Mouse (Mus musculus): ENCODE measurements around the gene Gpr39. TPM values are rescaled to one million over a fixed set of nuclear protein-coding genes. Genes with fewer than 3 reads are reported as not detected.

Gene Gpr39
- polyA plus RNA-seq, 1 experiment, result 0.10 TPM

DNA sequence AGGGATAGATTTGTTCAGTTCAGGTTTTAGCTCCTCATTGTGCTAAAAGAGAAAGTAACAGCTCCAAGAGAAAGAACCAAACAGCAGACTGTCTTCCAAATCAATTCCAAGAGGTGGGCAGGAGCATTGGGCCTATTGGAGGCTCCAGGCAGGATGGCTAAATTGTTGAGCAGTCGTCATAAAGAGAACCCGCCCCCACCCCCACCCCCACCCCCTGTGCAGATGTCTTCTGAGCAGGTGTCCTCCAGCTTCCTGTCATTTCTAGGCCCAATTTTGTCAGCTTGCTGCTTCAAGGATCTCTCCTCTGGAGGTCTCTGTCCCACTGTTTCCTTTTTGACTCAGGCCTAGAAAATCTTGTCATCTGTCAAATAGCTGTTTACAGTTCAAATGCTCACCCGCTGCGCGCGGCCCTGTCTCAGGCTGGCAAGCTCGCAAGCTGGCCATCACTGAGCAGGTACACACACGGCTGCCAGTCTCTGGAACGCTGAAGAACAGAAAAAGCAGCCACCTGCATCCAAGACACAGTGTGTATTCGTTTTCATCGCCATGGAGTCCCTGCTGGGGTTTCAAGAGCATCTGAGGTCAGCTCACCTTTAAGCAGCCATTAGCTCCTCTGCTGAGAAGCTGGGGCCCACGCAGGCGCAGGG is 163.1 kb downstream of the Gpr39 start:
- Histone ChIP-seq H3K4me1 (ENCODE audit: control insufficient read depth, insufficient read depth, low read length) (no peaks in the 10 kb centered on the region), H3K27ac (ENCODE audit: insufficient read depth, low read length) (no peak overlapping the region), H3K4me3 (ENCODE audit: insufficient read depth, low read length) (no peak overlapping the region)
- no peak for TF ChIP-seq POLR2A (IDR thresholded peaks at IDR 0.05; ENCODE audit: extremely low read depth, insufficient read depth, low read length)
- TF ChIP-seq CTCF (IDR thresholded peaks at IDR 0.05; ENCODE audit: extremely low read depth, insufficient read depth, low read length), result no peak

DNA sequence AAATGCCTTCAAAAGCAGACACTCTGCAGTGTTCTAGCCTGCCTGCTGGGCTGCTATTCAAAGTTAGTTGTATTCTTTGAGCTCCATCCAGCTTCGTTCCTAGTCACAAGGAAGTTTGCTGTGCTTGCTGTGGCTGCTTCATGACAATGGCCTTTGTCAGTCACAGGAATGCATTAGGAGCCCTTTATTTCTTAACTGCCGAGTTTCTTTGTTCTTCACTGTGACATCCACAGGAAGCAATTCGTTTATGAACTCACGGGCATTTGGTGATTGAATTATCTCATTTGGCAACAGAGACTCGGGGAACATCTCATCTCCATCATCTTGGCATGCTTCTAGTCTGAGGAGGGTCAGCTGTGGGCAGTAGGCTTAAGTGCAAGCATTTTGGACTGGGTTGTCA is 177.9 kb downstream of the Gpr39 start:
- Histone ChIP-seq H3K4me1 (ENCODE audit: control insufficient read depth, insufficient read depth, low read length) (peaks cover 2% of the 10 kb centered on the region; the same call in 1 of the 2 replicates), H3K27ac (ENCODE audit: insufficient read depth, low read length) (no peak overlapping the region), H3K4me3 (ENCODE audit: insufficient read depth, low read length) (no peak overlapping the region)
- TF ChIP-seq POLR2A (IDR thresholded peaks at IDR 0.05; ENCODE audit: extremely low read depth, insufficient read depth, low read length) (no peak), CTCF (IDR thresholded peaks at IDR 0.05; ENCODE audit: extremely low read depth, insufficient read depth, low read length) (no peak)

DNA sequence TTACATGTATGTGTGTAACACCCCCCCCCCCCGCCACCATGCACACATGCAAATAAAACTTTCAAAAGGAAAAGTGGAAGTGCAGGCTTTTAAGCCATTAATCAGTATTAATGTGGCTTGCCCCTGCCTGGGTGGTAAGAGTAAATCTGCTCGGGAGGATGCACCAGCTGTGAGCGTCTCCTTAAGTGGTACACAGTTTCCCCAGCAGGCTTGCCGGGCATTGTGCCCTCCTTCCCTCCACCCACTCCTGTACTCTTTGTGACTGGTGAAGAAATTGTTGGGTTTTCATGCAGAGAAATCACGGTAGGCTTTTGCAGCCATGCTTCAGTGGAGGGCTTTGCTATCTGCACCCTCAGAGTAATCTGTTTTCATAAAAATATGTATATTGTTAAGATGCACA is 181.8 kb downstream of the Gpr39 start:
- Histone ChIP-seq H3K4me3 (ENCODE audit: insufficient read depth, low read length) (no peak overlapping the region), H3K4me1 (ENCODE audit: control insufficient read depth, insufficient read depth, low read length) (peaks cover 3% of the 10 kb centered on the region), H3K27ac (ENCODE audit: insufficient read depth, low read length) (no peak overlapping the region)
- TF ChIP-seq POLR2A (IDR thresholded peaks at IDR 0.05; ENCODE audit: extremely low read depth, insufficient read depth, low read length) (no peak), CTCF (IDR thresholded peaks at IDR 0.05; ENCODE audit: extremely low read depth, insufficient read depth, low read length) (no peak)

DNA sequence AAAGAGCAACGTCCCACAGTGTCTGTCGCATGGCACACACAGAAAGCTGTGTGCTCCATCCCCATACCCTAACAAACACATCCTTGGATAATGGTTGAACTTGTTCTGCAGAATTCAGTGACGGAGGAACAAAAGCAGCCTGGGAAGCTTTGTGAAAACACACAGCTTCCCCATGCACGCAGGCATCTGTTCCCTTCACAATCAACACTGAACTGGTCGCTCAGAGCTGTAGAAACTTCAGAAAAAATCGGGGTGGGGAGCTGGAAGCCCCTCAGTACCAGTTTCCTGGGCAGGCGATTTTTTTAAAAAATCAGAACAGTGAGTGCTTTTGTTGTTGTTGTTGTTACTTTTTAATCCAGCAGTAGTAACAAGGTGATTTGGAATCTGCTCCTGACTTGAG is 193.3 kb downstream of the Gpr39 start:
- Histone ChIP-seq H3K27ac (ENCODE audit: insufficient read depth, low read length) (no peak overlapping the region), H3K4me3 (ENCODE audit: insufficient read depth, low read length) (no peak overlapping the region), H3K4me1 (ENCODE audit: control insufficient read depth, insufficient read depth, low read length) (0 out of 2 replicates have a peak, but pooled peaks cover 1% of the 10 kb centered on the region)
- TF ChIP-seq POLR2A (IDR thresholded peaks at IDR 0.05; ENCODE audit: extremely low read depth, insufficient read depth, low read length), result no peak
- no peak for TF ChIP-seq CTCF (IDR thresholded peaks at IDR 0.05; ENCODE audit: extremely low read depth, insufficient read depth, low read length)

DNA sequence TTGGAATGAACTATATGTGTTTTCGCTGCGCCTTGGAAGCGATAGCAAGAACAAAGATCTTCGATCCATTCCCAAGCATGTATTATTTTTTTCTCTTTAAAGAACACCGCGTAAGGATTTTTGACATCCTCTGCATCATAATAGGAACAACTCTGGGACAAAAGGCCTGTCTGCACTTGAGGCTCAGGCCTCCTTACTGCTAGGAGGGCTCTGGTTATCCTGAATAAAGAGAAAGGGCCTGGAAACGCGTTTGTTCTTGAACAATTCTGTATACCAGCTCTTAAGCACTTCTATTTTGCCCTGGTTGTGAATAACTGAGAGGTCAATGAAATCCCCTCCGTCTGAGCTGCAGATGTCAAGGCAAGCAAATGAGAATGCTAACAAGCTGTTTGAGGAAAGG is 216.4 kb downstream of the Gpr39 start:
- no peak overlapping the region for H3K27ac ChIP-seq (ENCODE audit: insufficient read depth, low read length)
- H3K4me3 ChIP-seq (ENCODE audit: insufficient read depth, low read length), result no peak overlapping the region
- no peaks in the 10 kb centered on the region for H3K4me1 ChIP-seq (ENCODE audit: control insufficient read depth, insufficient read depth, low read length)
- no peak for TF ChIP-seq CTCF (IDR thresholded peaks at IDR 0.05; ENCODE audit: extremely low read depth, insufficient read depth, low read length)
- TF ChIP-seq POLR2A (IDR thresholded peaks at IDR 0.05; ENCODE audit: extremely low read depth, insufficient read depth, low read length), result no peak

DNA sequence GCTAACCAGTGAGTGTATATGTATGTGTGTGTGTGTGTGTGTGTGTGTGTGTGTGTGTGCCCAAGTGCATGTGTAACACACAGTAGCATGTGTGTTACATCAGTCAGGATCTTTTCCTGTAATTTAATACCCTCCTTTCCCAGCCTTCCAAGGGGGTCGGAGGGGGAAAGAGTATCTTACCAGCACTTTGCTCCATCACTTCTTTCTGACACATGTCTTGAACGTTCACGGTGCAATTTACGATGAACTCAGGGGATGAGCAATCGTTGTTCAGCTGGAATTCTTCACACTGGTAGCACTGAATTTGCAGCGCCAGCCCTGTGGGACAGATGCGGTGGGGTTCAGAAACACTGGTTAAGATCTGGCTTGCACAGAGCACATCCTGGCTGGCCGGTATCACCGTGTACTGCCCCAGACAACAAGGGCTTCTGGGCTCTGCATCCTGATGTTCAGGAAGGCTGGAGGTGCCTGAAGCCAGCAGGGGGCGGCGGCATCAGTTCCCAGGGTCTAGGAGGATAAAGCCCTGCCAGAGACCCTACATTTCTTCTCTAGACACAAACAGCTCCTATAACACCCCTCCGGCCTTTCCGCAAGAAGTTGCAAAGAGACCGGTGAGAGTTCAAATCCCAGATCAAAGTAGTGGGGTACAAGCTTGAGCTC is 233.5 kb downstream of the Gpr39 start:
- TF ChIP-seq CTCF (IDR thresholded peaks at IDR 0.05; ENCODE audit: extremely low read depth, insufficient read depth, low read length) (no peak), POLR2A (IDR thresholded peaks at IDR 0.05; ENCODE audit: extremely low read depth, insufficient read depth, low read length) (no peak)
- Histone ChIP-seq H3K4me3 (ENCODE audit: insufficient read depth, low read length) (peak overlapping the region; percentile 62), H3K27ac (ENCODE audit: insufficient read depth, low read length) (no peak overlapping the region), H3K4me1 (ENCODE audit: control insufficient read depth, insufficient read depth, low read length) (no peaks in the 10 kb centered on the region)

DNA sequence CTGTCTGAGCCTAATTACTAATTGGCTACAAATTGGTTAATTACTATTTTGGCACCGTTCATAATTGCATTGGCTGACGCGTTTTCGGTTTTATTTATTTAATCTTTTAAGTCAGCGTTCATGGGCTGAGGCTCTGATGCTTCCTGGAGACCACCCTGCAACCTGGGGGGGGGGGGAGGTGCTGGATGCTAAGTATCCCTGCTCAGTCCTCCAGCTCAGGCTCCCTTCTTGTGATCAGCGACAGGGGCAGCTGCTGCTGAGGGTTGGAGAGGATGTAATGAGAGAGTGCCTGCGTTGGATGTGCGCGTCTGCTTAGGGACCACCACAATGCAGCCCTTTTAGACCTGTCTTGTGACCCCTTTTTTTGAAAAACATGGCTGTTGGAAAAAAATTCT is 234.1 kb downstream of the Gpr39 start:
- Histone ChIP-seq H3K4me1 (ENCODE audit: control insufficient read depth, insufficient read depth, low read length) (no peaks in the 10 kb centered on the region), H3K4me3 (ENCODE audit: insufficient read depth, low read length) (peak overlapping the region; percentile 62), H3K27ac (ENCODE audit: insufficient read depth, low read length) (no peak overlapping the region)
- TF ChIP-seq CTCF (IDR thresholded peaks at IDR 0.05; ENCODE audit: extremely low read depth, insufficient read depth, low read length) (no peak), POLR2A (IDR thresholded peaks at IDR 0.05; ENCODE audit: extremely low read depth, insufficient read depth, low read length) (no peak)

DNA sequence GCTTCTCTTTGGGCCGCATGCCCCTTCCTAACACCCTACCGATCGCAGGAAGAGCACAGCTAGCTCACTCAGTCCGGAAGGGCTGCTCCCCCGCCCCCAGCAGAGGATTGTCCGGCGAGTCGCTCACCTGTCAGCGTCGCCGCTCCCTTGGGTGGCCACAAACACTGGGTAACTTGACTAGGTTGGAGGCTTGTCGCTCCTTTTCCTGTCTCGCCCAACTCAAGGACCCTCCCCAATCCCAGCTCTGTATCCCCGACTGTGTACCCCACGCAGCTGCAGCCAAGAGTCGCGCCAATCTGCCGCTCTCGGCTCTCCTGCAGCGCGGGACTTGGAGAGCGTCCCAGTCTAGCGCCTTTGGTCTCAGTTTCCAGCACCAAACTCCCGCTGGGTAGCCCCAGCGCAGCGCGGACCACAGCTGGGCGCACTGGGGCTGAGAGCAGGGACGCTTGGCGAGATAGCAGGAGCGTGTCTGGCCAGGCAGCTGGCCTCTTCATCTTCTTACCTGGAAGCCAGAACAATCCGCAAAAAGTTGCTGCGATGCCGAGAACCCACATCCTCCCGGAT is 234.6 kb downstream of the Gpr39 start:
- Histone ChIP-seq H3K4me1 (ENCODE audit: control insufficient read depth, insufficient read depth, low read length) (no peaks in the 10 kb centered on the region), H3K4me3 (ENCODE audit: insufficient read depth, low read length) (peak overlapping the region; percentile 62), H3K27ac (ENCODE audit: insufficient read depth, low read length) (no peak overlapping the region)
- TF ChIP-seq CTCF (IDR thresholded peaks at IDR 0.05; ENCODE audit: extremely low read depth, insufficient read depth, low read length), result no peak
- TF ChIP-seq POLR2A (IDR thresholded peaks at IDR 0.05; ENCODE audit: extremely low read depth, insufficient read depth, low read length), result no peak

DNA sequence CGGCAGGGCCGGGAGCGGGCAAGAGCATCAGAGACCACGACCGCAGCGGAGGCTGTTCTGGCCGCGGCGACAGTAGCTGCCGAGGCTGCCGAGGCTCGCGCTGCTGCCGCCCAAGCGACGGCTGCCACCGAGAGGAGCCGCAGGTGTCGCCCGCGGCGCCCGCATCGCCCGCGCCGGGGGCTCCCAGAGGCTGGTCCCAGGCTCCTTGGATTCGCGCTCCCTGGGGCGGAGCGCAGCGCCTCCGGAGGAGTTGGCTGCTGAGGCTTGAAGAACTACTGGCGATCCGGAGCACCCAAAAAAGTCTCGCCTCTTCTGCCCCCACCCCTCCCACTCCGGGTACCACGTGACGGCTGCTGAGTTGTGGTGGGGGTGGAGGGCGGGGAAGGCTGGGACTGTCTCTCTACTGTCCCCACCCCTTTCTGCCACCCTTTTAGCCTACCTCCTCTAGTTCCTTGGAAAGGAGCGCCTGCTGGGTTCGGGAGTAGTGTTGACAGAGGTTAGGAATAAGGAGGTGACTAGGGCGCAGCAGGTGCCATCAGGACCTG is 235.2 kb downstream of the Gpr39 start:
- no peak overlapping the region for H3K27ac ChIP-seq (ENCODE audit: insufficient read depth, low read length)

More for the DNA sequence above, 235.2 kb downstream of the Gpr39 start:
- TF ChIP-seq CTCF (IDR thresholded peaks at IDR 0.05; ENCODE audit: extremely low read depth, insufficient read depth, low read length), result no peak
- TF ChIP-seq POLR2A (IDR thresholded peaks at IDR 0.05; ENCODE audit: extremely low read depth, insufficient read depth, low read length), result peak; percentile 58; the same call in 1 of the 2 replicates
- no peaks in the 10 kb centered on the region for H3K4me1 ChIP-seq (ENCODE audit: control insufficient read depth, insufficient read depth, low read length)
- H3K4me3 ChIP-seq (ENCODE audit: insufficient read depth, low read length), result peak overlapping the region; percentile 62

Measured in cortical plate, adult 2 months (tissue).